ENCODE assay signal across 9 mouse cellular contexts in genomic region chr4:40471880-40472279, GRCm38 (mm10). TPM values are rescaled to one million over a fixed set of nuclear protein-coding genes. Genes with fewer than 3 reads are reported as not detected.
DNase-seq lines count a peak whose midpoint lies in the region; ATAC-seq lines count a peak whose summit lies in the region.
"Had no signal": no experiment of that assay in that cellular context is flagged by ENCODE, and none has a peak within 500 bp of the region (broad histone marks: within the 10 kb centered on the region; RNA-seq: fewer than 3 reads in every experiment).

Tmem215 (plus strand) TSS chr4:40472180.

- H3K9me3 ChIP-seq in heart, embryonic 10.5 days, result no peaks in the 10 kb centered on the region
- H3K9me3 ChIP-seq in neural tube, embryonic 11.5 days (ENCODE audit: control insufficient read depth, low read length), result no peaks in the 10 kb centered on the region
- H3K9me3 ChIP-seq in liver, embryonic 12.5 days (replicated peaks), result no peaks in the 10 kb centered on the region
- H3K9me3 ChIP-seq in stomach, embryonic 16.5 days (replicated peaks; ENCODE audit: control insufficient read depth, low read length), result no peaks in the 10 kb centered on the region

- 82% methylated on average over 10 of the region's 10 CpGs for WGBS in heart, embryonic 10.5 days
- 87% methylated on average over 10 of the region's 10 CpGs for WGBS in neural tube, embryonic 11.5 days
- WGBS in liver, embryonic 12.5 days (ENCODE audit: insufficient replicate concordance), result 63% methylated on average over 10 of the region's 10 CpGs
- WGBS in stomach, embryonic 16.5 days, result 81% methylated on average over 10 of the region's 10 CpGs

- H3K9ac ChIP-seq in neural tube, embryonic 11.5 days (ENCODE audit: low read length), result peak within 1 kb of the TSS; percentile 60
- H3K9ac ChIP-seq in liver, embryonic 12.5 days, result no peak within 1 kb of the TSS
- H3K9ac ChIP-seq in stomach, embryonic 16.5 days (ENCODE audit: low read length), result peak within 1 kb of the TSS; percentile 60

- H3K4me1 ChIP-seq in heart, embryonic 10.5 days, result peaks cover 8% of the 10 kb centered on the region
- no peaks in the 10 kb centered on the region for H3K4me1 ChIP-seq in neural tube, embryonic 11.5 days (ENCODE audit: control insufficient read depth, insufficient read depth, low read length)
- H3K4me1 ChIP-seq in liver, embryonic 12.5 days, result no peaks in the 10 kb centered on the region
- H3K4me1 ChIP-seq in stomach, embryonic 16.5 days (ENCODE audit: control insufficient read depth, insufficient read depth, low read length), result no peaks in the 10 kb centered on the region

- intact Hi-C loops in heart, postnatal 25 days (cut with DNase I), result no loop called here

- H3K27ac ChIP-seq in heart, embryonic 10.5 days, result peak within 1 kb of the TSS; percentile 62
- H3K27ac ChIP-seq in neural tube, embryonic 11.5 days (ENCODE audit: low read depth, low read length), result no peak within 1 kb of the TSS
- no peak within 1 kb of the TSS for H3K27ac ChIP-seq in liver, embryonic 12.5 days
- no peak within 1 kb of the TSS for H3K27ac ChIP-seq in stomach, embryonic 16.5 days (ENCODE audit: low read length)

- peak; percentile 33 for DNase-seq in heart, embryonic 10.5 days (ENCODE audit: low spot score)
- DNase-seq in heart, postnatal 25 days (ENCODE audit: low spot score), result no peak
- no peak for DNase-seq in neural tube, embryonic 11.5 days (ENCODE audit: low spot score)
- DNase-seq in neural tube, embryonic 10.5 days (ENCODE audit: extremely low spot score, low spot score), result no peak
- no peak for DNase-seq in thymus, postnatal 14 days
- DNase-seq in urinary bladder, adult 18-20 months (ENCODE audit: low spot score in 2 of 2), result no peak
- DNase-seq: thymus, postnatal 25 days had no signal

- H3K27me3 ChIP-seq in heart, embryonic 10.5 days (ENCODE audit: insufficient read depth, poor library complexity, severe bottlenecking), result peaks cover 35% of the 10 kb centered on the region
- peaks cover 2% of the 10 kb centered on the region; the same call in 1 of the 2 replicates for H3K27me3 ChIP-seq in neural tube, embryonic 11.5 days (ENCODE audit: control insufficient read depth, insufficient read depth, low read length)
- peaks cover 47% of the 10 kb centered on the region for H3K27me3 ChIP-seq in liver, embryonic 12.5 days (replicated peaks)
- H3K27me3 ChIP-seq in stomach, embryonic 16.5 days (ENCODE audit: control insufficient read depth, insufficient read depth, low read length), result peaks cover 18% of the 10 kb centered on the region

- H3K36me3 ChIP-seq in heart, embryonic 10.5 days, result no peaks in the 10 kb centered on the region
- no peaks in the 10 kb centered on the region for H3K36me3 ChIP-seq in neural tube, embryonic 11.5 days (ENCODE audit: control insufficient read depth, insufficient read depth, low read length)
- H3K36me3 ChIP-seq in liver, embryonic 12.5 days, result no peaks in the 10 kb centered on the region
- no peaks in the 10 kb centered on the region for H3K36me3 ChIP-seq in stomach, embryonic 16.5 days (ENCODE audit: control insufficient read depth, insufficient read depth, low read length)

- H3K4me3 ChIP-seq in heart, embryonic 10.5 days, result peak within 1 kb of the TSS; percentile 63
- H3K4me3 ChIP-seq in neural tube, embryonic 11.5 days (ENCODE audit: low read depth, low read length), result peak within 1 kb of the TSS; percentile 39
- H3K4me3 ChIP-seq in liver, embryonic 12.5 days, result peak within 1 kb of the TSS; percentile 36
- H3K4me3 ChIP-seq in stomach, embryonic 16.5 days (replicated peaks; ENCODE audit: low read length), result peak within 1 kb of the TSS; percentile 44

- peak within 1 kb of the TSS; percentile 83 for H3K4me2 ChIP-seq in neural tube, embryonic 11.5 days (ENCODE audit: low read depth)
- H3K4me2 ChIP-seq in liver, embryonic 12.5 days, result peak within 1 kb of the TSS; percentile 58
- H3K4me2 ChIP-seq in stomach, embryonic 16.5 days (ENCODE audit: low read depth, low read length), result peak within 1 kb of the TSS; percentile 74

- ATAC-seq in neural tube, embryonic 11.5 days (ENCODE audit: insufficient read depth, low FRiP score, low TSS enrichment), result no peak
- no peak for ATAC-seq in liver, embryonic 12.5 days
- no peak for ATAC-seq in stomach, embryonic 16.5 days (ENCODE audit: insufficient read depth, low FRiP score)

RNA-seq across cellular contexts. Expression of gene Tmem215, which starts in this region (rescaled TPM):
- 0.18 and 0.23 TPM in 2 replicates for polyA plus RNA-seq in heart, embryonic 10.5 days (2016; fragmentation: Nextera tagmentation; extraction: Ambion mirVana)
- total RNA-seq in heart, postnatal 25 days (2021), result not detected
- polyA plus RNA-seq in neural tube, embryonic 11.5 days (2014; fragmentation: Nextera tagmentation; extraction: Ambion mirVana), result 0.42 and 0.51 TPM in 2 replicates
- polyA plus RNA-seq in liver, embryonic 12.5 days (2016; fragmentation: Nextera tagmentation; extraction: Ambion mirVana), result 0.12 and 0.35 TPM in 2 replicates
- polyA plus RNA-seq in stomach, embryonic 16.5 days (2015; fragmentation: Nextera tagmentation; extraction: Ambion mirVana), result 0.85 and 0.86 TPM in 2 replicates

Comparison
In these comparisons a context has a peak if more than half of its experiments do, and no peak if none do; other contexts are left out.
1. Peak in DNase-seq, H3K4me3 ChIP-seq and H3K27ac ChIP-seq in heart, embryonic 10.5 days; RNA of the gene not detected or under 1 TPM.